ENCODE assay signal across 23 mouse cellular contexts in the genomic region with DNA sequence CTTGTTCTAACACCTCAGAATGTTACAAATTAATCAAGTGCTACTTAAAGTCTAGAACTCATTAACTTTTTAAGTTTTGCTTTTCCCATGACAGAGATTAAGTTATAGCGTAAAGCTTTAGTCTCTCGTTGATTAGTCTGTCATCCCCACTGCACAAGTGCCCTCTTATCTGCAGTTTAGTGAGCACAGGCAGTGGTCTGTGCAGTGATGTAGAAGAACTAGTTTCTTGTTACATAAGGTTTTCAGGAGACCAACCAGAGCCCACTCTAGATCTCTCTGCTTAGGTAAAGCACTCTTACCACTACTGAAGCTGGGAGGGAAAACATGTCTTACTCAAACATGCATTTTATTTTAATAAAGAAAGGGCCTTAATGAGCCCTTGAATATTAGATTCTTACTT.
DNase-seq lines count a peak whose midpoint lies in the region; ATAC-seq lines count a peak whose summit lies in the region.
"Had no signal": no experiment of that assay in that cellular context is flagged by ENCODE, and none has a peak within 500 bp of the region (broad histone marks: within the 10 kb centered on the region; RNA-seq: fewer than 3 reads in every experiment).

No protein-coding gene starts in this region.

- DNase-seq in lung, postnatal 36 days = no peak
- DNase-seq in right cerebral cortex, postnatal 4 days = no peak
- DNase-seq in frontal cortex, postnatal 25 days (ENCODE audit: low spot score in 2 of 2) = no peak
- DNase-seq: adrenal gland, postnatal 25 days; cerebellum, adult 2 months; cerebellum, postnatal 36 days; heart, adult 18-20 months; heart, postnatal 36 days; thymus, postnatal 25 days had no signal

- no peaks in the 10 kb centered on the region for H3K27me3 ChIP-seq in forebrain, embryonic 12.5 days
- no peaks in the 10 kb centered on the region for H3K27me3 ChIP-seq in forebrain, embryonic 16.5 days (replicated peaks; ENCODE audit: control insufficient read depth, insufficient read depth, low read length)
- H3K27me3 ChIP-seq in lung, embryonic 15.5 days = no peaks in the 10 kb centered on the region
- H3K27me3 ChIP-seq in kidney, embryonic 14.5 days (ENCODE audit: control insufficient read depth, insufficient read depth, low read length) = no peaks in the 10 kb centered on the region
- H3K27me3 ChIP-seq: forebrain, embryonic 15.5 days; heart, embryonic 13.5 days; hindbrain, embryonic 15.5 days; limb, embryonic 15.5 days; liver, embryonic 15.5 days had no signal

- H3K9me3 ChIP-seq in forebrain, embryonic 12.5 days = no peaks in the 10 kb centered on the region
- no peaks in the 10 kb centered on the region for H3K9me3 ChIP-seq in forebrain, embryonic 16.5 days (ENCODE audit: control insufficient read depth, low read length)
- H3K9me3 ChIP-seq in lung, embryonic 15.5 days = no peaks in the 10 kb centered on the region
- no peaks in the 10 kb centered on the region for H3K9me3 ChIP-seq in kidney, embryonic 14.5 days (ENCODE audit: control insufficient read depth, low read length)
- H3K9me3 ChIP-seq: embryonic facial prominence, embryonic 10.5 days; forebrain, embryonic 15.5 days; G1E; heart, embryonic 13.5 days; hindbrain, embryonic 15.5 days; limb, embryonic 15.5 days; liver, embryonic 15.5 days had no signal

- H3K36me3 ChIP-seq in forebrain, embryonic 12.5 days (replicated peaks) = no peaks in the 10 kb centered on the region
- no peaks in the 10 kb centered on the region for H3K36me3 ChIP-seq in forebrain, embryonic 16.5 days (ENCODE audit: control insufficient read depth, insufficient read depth)
- no peaks in the 10 kb centered on the region for H3K36me3 ChIP-seq in lung, embryonic 15.5 days
- no peaks in the 10 kb centered on the region for H3K36me3 ChIP-seq in kidney, embryonic 14.5 days (ENCODE audit: control insufficient read depth, insufficient read depth, low read length)
- H3K36me3 ChIP-seq: embryonic facial prominence, embryonic 10.5 days; forebrain, embryonic 15.5 days; G1E; heart, embryonic 13.5 days; hindbrain, embryonic 15.5 days; limb, embryonic 15.5 days; liver, embryonic 15.5 days had no signal

- H3K27ac ChIP-seq in forebrain, embryonic 12.5 days = no peak overlapping the region
- H3K27ac ChIP-seq in forebrain, embryonic 16.5 days (ENCODE audit: low read length) = no peak overlapping the region
- peak overlapping the region; percentile 33; the same call in 1 of the 2 replicates for H3K27ac ChIP-seq in lung, embryonic 15.5 days
- no peak overlapping the region for H3K27ac ChIP-seq in kidney, embryonic 14.5 days (ENCODE audit: low read depth, low read length)
- H3K27ac ChIP-seq: embryonic facial prominence, embryonic 10.5 days; forebrain, embryonic 15.5 days; heart, embryonic 13.5 days; hindbrain, embryonic 15.5 days; limb, embryonic 15.5 days; liver, embryonic 15.5 days; stomach, postnatal 0 days had no signal

- H3K4me3 ChIP-seq in forebrain, embryonic 12.5 days (replicated peaks) = no peak overlapping the region
- H3K4me3 ChIP-seq in forebrain, embryonic 16.5 days (replicated peaks; ENCODE audit: low read length) = no peak overlapping the region
- no peak overlapping the region for H3K4me3 ChIP-seq in lung, embryonic 15.5 days
- H3K4me3 ChIP-seq in kidney, embryonic 14.5 days (ENCODE audit: low read length) = no peak overlapping the region
- H3K4me3 ChIP-seq: embryonic facial prominence, embryonic 10.5 days; forebrain, embryonic 15.5 days; heart, embryonic 13.5 days; hindbrain, embryonic 15.5 days; limb, embryonic 15.5 days; liver, embryonic 15.5 days had no signal

- WGBS in forebrain, embryonic 12.5 days = 19% methylated on average over 2 of the region's 2 CpGs
- 19% methylated on average over 2 of the region's 2 CpGs for WGBS in forebrain, embryonic 16.5 days
- WGBS in lung, embryonic 15.5 days = 42% methylated on average over 2 of the region's 2 CpGs
- 55% methylated on average over 2 of the region's 2 CpGs for WGBS in kidney, embryonic 14.5 days

- no peak overlapping the region for H3K9ac ChIP-seq in forebrain, embryonic 12.5 days
- no peak overlapping the region for H3K9ac ChIP-seq in forebrain, embryonic 16.5 days (replicated peaks; ENCODE audit: low read depth, low read length)
- no peak overlapping the region for H3K9ac ChIP-seq in lung, embryonic 15.5 days
- H3K9ac ChIP-seq in kidney, embryonic 14.5 days (ENCODE audit: low read depth, low read length) = no peak overlapping the region
- H3K9ac ChIP-seq: forebrain, embryonic 15.5 days; heart, embryonic 13.5 days; hindbrain, embryonic 15.5 days; limb, embryonic 15.5 days; liver, embryonic 15.5 days had no signal

- 0 out of 2 replicates have a peak, but pooled peaks cover 6% of the 10 kb centered on the region for H3K4me1 ChIP-seq in forebrain, embryonic 12.5 days
- no peaks in the 10 kb centered on the region for H3K4me1 ChIP-seq in forebrain, embryonic 16.5 days (replicated peaks; ENCODE audit: control insufficient read depth, insufficient read depth, low read length)
- H3K4me1 ChIP-seq in lung, embryonic 15.5 days = no peaks in the 10 kb centered on the region
- 0 out of 2 replicates have a peak, but pooled peaks cover 3% of the 10 kb centered on the region for H3K4me1 ChIP-seq in kidney, embryonic 14.5 days (ENCODE audit: control insufficient read depth, insufficient read depth, low read length)
- H3K4me1 ChIP-seq: hindbrain, embryonic 15.5 days; limb, embryonic 15.5 days; liver, embryonic 15.5 days had no signal

- 0 out of 2 replicates have a peak, but pooled peaks have one; percentile 27 for ATAC-seq in forebrain, embryonic 12.5 days (ENCODE audit: low FRiP score)
- ATAC-seq in forebrain, embryonic 16.5 days = no peak
- ATAC-seq in lung, embryonic 15.5 days (ENCODE audit: borderline replicate concordance, extremely low read depth, low FRiP score, low TSS enrichment) = peak; percentile 55; the same call in 1 of the 2 replicates
- peak; percentile 86; the same call in 1 of the 2 replicates for ATAC-seq in kidney, embryonic 14.5 days (ENCODE audit: low FRiP score, low TSS enrichment)
- ATAC-seq: forebrain, embryonic 15.5 days; intestine, embryonic 16.5 days had no signal

- no peak overlapping the region for H3K4me2 ChIP-seq in forebrain, embryonic 12.5 days
- H3K4me2 ChIP-seq in forebrain, embryonic 16.5 days (ENCODE audit: low read length) = no peak overlapping the region
- H3K4me2 ChIP-seq in lung, embryonic 15.5 days = no peak overlapping the region
- H3K4me2 ChIP-seq in kidney, embryonic 14.5 days (replicated peaks; ENCODE audit: low read depth, low read length) = no peak overlapping the region
- H3K4me2 ChIP-seq: forebrain, embryonic 15.5 days; heart, embryonic 13.5 days; hindbrain, embryonic 15.5 days; limb, embryonic 15.5 days; liver, embryonic 15.5 days; midbrain, embryonic 11.5 days had no signal
